Mouse (Mus musculus) C2C12 (cell line): ENCODE measurements at regions not wholly inside any gene's neighbourhood (a gene's known extent, or its start where the extent isn't known, plus 50 kb on each side); places are given as distances from the start of the nearest gene placed in this dataset.

Experiments
- CTCF ChIP-seq: IDR thresholded peaks from one replicate; pipeline ENCODE4 v1.5.1; 2011; ENCODE audit not compliant: control insufficient read depth, insufficient read depth, insufficient read length
- MAX ChIP-seq: IDR thresholded peaks from one replicate; pipeline ENCODE4 v1.6.1; 2011; ENCODE audit warnings: mild to moderate bottlenecking, control low read depth
- MYOG ChIP-seq: IDR thresholded peaks from one replicate; pipeline ENCODE4 v1.6.1; 2011; ENCODE audit not compliant: control insufficient read depth, insufficient read length; ENCODE audit errors: extremely low read depth

DNA sequence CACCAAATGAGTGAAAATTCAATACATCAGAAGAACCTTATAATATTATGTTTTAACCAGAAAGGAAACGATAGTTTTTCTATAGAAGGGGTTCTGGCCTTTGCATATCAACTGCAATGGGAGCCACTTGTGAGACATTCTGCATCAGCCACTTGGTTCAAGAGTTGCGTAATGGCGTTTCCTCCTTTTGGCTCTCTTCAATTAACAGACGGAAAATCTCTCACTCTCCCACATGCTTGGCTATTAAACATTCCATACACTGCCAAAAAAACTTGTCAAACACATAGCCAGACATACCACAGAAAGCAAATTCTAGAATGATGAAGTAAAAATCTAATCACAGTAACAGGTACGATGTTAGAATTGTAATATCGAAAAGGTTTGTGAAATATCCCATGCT lies 643.1 kb upstream of the Slit2 start:
- TF ChIP-seq CTCF (no peak), MAX (no peak), MYOG (no peak)
